Mouse (Mus musculus) ES-Bruce4 (cell line): ENCODE measurements around the gene Nrxn1.

Source experiments
- CTCF ChIP-seq: IDR thresholded peaks from one replicate; pipeline ENCODE4 v1.8.1; 2011; ENCODE audit warnings: low read depth, low read length
- POLR2A ChIP-seq: IDR thresholded peaks from one replicate; pipeline ENCODE4 v1.8.1; 2011; ENCODE audit warnings: low read length; ENCODE audit not compliant: insufficient read depth

GRCm38 (mm10) chr17:90078488-90078887, 1014.4 kb downstream of the Nrxn1 start:
- TF ChIP-seq CTCF, result no peak
- no peak for TF ChIP-seq POLR2A
